Mouse (Mus musculus) lung, postnatal 0 days (tissue): ENCODE measurements at regions not wholly inside any gene's neighbourhood (a gene's known extent, or its start where the extent isn't known, plus 50 kb on each side); places are given as distances from the start of the nearest gene placed in this dataset.

Experiments used
- CTCF ChIP-seq: IDR thresholded peaks from 2 replicates; pipeline ENCODE4 v1.5.1; 2016; ENCODE audit warnings: antibody characterized with exemption, mild to moderate bottlenecking
- EP300 ChIP-seq: IDR thresholded peaks from 2 replicates; pipeline ENCODE4 v1.6.1; 2016; ENCODE audit warnings: antibody characterized with exemption, mild to moderate bottlenecking, control low read depth

DNA sequence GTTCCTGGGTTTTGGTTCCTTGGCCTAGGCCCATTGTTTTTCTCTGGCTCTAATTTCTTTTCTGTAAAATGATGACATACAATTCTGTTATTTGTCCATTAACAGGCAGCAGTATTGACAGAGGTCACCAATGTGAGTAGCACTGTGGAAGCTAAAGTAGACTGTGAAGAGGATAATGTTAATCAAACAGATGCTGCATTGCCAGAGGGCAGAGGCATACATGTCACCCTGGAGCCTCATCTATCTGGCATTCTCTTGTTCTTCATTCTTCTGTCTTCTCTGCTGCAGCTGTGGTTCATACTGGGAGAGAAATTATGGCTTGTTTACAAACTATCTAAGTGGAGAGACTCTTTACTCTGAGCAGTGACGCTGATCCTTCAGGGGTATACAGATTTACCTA is 2259.2 kb upstream of the Lrrc6 start:
- no peak for TF ChIP-seq EP300
- no peak for TF ChIP-seq CTCF
